Mouse (Mus musculus): ENCODE results near the gene 4930568D16Rik.

GRCm38 (mm10) chr2:35322404-35323164, 44.9 kb downstream of the 4930568D16Rik start:
- TF ChIP-seq CTCF (IDR thresholded peaks at IDR 0.05; ENCODE audit: insufficient read depth, low read depth, low read length) (no peak), POLR2A (IDR thresholded peaks at IDR 0.05; ENCODE audit: insufficient read depth, low read depth, low read length) (no peak)
